Mouse (Mus musculus) embryo, embryonic 11.5 days (tissue): ENCODE measurements around the gene Lrrc4.

ENCODE experiments used
- DNase-seq: peaks from one replicate; pipeline ENCODE4 v3.0.0-alpha.2; 2012; ENCODE audit warnings: low read depth, low spot score

Gene Lrrc4

GRCm38 (mm10) chr6:28854598-28854997, 23.1 kb upstream of the Lrrc4 start:
- no peak for DNase-seq

- DNase-seq, result no peak
These were observed 22.1 kb upstream of the Lrrc4 start for GRCm38 (mm10) chr6:28853654-28854053.

GRCm38 (mm10) chr6:28853164-28853563, 21.6 kb upstream of the Lrrc4 start:
- DNase-seq, result no peak

- DNase-seq, result no peak
These were observed 20.8 kb upstream of the Lrrc4 start for GRCm38 (mm10) chr6:28852342-28852741.

GRCm38 (mm10) chr6:28850326-28850900, 18.9 kb upstream of the Lrrc4 start:
- DNase-seq, result no peak

GRCm38 (mm10) chr6:28849317-28849716, 17.8 kb upstream of the Lrrc4 start:
- DNase-seq, result no peak

- no peak for DNase-seq
These were observed 17.3 kb upstream of the Lrrc4 start for GRCm38 (mm10) chr6:28848891-28849290.

GRCm38 (mm10) chr6:28848285-28848794, 16.8 kb upstream of the Lrrc4 start:
- no peak for DNase-seq

GRCm38 (mm10) chr6:28847616-28848015, 16.1 kb upstream of the Lrrc4 start:
- no peak for DNase-seq

GRCm38 (mm10) chr6:28845610-28846009, 14.1 kb upstream of the Lrrc4 start:
- DNase-seq, result no peak

- no peak for DNase-seq
These were observed 11.1 kb upstream of the Lrrc4 start for GRCm38 (mm10) chr6:28842375-28843276.

GRCm38 (mm10) chr6:28841569-28841968, 10.0 kb upstream of the Lrrc4 start:
- no peak for DNase-seq

GRCm38 (mm10) chr6:28836600-28836999, 5.1 kb upstream of the Lrrc4 start:
- DNase-seq, result no peak

GRCm38 (mm10) chr6:28834046-28834445, 2.5 kb upstream of the Lrrc4 start:
- DNase-seq, result no peak

- DNase-seq, result no peak
These were observed 1.9 kb upstream of the Lrrc4 start for GRCm38 (mm10) chr6:28833380-28833822.

GRCm38 (mm10) chr6:28832751-28833291, 1.3 kb upstream of the Lrrc4 start:
- no peak for DNase-seq

GRCm38 (mm10) chr6:28831854-28832750, 555 bp upstream of the Lrrc4 start:
- DNase-seq, result no peak

GRCm38 (mm10) chr6:28830306-28830705, 1.2 kb downstream of the Lrrc4 start:
- DNase-seq, result no peak

- no peak for DNase-seq
These were observed 3.0 kb downstream of the Lrrc4 start for GRCm38 (mm10) chr6:28828593-28828992.

- no peak for DNase-seq
These were observed 4.0 kb downstream of the Lrrc4 start for GRCm38 (mm10) chr6:28827565-28827964.

- DNase-seq, result no peak
These were observed 4.7 kb downstream of the Lrrc4 start for GRCm38 (mm10) chr6:28826689-28827389.
